Mouse (Mus musculus) embryo, embryonic 11.5 days (tissue): ENCODE measurements around the gene Baiap2l2.

Experiments used
- DNase-seq: peaks from one replicate; pipeline ENCODE4 v3.0.0-alpha.2; 2012; ENCODE audit warnings: low read depth, low spot score

Gene Baiap2l2

DNA sequence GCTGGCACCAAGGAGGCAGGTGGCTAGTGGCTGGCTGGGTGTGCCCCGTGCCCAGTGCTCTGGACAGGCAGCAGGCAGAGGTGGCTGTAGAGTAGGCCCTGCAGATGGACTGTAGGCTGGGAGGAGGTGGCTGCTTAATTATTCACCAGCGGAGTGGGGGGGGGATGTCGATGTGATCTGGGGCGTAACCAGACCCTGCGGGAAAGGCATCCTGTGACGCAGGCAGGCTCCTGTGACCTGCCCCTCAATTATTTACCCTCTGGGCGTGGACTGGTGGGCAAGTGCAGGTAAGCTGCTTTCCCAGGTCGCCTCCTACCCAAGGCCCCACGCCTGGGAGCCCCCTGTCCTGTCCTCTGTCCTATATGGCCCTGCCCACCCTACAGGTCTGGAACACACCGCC lies at the start of gene Baiap2l2:
TSS of gene Baiap2l2 (minus strand) at position 139 of the 400 bp plus-strand sequence.
- DNase-seq = no peak

DNA sequence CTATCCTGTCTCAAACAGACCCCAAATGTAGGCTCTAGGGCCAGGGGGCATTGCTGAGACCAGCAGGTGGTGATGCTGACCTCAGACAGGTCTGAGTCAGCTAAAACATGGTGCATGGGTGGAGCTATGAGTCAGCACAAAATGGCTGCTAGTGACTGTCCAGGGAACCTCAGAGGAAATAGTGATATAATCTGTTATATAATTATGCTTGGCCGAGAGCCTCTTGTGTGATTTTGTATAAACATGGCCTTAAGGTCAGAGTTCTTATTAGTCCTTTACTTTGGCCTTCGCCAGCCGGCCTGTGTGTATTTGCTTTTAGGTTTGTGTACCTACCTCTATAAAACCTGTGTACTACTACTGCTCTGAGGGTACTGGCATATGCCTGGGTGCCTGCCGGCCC lies 48.1 kb upstream of the Baiap2l2 start:
- DNase-seq = no peak

DNA sequence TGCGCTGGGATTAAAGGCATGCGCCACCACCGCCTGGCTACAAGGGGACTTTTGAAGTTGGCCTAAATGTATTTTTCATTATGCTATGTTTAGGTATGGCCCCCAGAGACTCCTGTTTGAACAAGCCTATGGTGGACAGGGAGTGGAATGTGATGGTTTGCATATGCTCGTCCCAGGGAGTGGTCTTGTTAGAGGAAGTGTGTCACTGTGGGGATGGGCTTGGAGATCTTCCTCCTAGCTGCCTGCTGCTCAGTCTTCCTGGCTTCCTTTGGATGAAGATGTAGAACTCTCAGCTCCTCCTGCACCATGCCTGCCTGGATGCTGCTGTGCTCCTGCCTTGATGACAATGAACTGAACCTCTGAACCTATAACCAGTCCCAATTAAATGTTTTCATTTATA lies 45.2 kb upstream of the Baiap2l2 start:
- DNase-seq = no peak

DNA sequence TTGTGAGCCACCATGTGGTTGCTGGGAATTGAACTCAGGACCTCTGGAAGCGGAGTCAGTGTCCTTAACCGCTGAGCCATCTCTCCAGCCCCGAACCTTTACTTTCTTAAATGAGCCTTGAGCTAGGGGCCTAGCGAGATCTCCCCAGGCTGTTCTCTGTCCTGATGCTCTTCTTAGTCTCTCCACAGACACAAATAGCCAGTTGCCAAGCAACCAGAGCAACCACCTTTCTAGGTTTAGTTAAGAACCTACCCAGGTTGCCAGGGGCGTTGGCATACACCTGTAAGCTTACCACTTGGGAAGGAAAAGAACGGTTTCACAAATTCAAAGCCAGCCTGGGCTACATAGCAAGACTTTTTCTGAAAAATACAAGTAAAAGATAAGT lies 44.6 kb upstream of the Baiap2l2 start:
- no peak for DNase-seq

DNA sequence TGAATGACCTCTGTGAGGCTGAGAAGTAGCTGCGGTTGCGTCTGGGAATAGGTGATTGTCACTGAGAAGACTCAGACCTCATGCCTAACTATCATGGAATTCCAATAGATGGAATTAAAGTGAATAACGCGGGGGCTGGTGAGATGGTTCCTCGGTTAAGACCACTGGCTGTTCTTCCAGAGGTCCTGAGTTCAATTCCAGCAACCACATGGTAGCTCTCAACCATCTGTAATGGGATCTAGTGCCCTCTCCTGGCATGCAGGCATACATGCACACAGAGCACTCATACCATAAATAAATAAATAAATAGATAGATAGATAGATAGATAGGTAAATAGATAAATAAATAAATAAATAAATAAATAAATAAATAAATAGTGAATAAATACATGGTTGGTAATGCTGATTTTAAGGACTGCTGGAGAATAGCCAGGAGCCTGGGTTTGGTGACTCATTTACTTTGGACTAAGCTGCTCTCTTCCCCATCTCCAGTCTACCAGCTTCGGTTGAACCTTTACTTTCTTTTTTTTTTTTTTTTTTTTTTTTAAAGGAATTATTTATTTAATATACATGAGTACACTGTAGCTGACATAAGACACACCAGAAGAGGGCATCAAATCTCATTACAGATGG lies 44.1 kb upstream of the Baiap2l2 start:
- no peak for DNase-seq

DNA sequence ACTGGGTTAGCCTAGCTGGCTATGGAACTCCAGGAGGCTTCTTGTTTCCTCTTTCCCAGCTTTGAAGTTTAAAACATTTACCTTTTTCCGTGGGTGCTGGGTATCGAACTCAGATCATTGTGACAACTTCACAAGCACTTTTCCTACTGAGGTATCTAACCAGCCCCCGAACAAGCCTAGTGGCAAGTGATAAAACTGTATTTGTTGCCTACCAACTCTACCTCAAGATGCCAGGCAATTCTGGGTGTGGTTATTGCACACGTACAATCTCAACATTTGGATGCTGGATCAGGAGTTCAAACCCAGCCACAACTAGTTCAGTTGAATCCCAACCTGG lies 43.6 kb upstream of the Baiap2l2 start:
- no peak for DNase-seq

DNA sequence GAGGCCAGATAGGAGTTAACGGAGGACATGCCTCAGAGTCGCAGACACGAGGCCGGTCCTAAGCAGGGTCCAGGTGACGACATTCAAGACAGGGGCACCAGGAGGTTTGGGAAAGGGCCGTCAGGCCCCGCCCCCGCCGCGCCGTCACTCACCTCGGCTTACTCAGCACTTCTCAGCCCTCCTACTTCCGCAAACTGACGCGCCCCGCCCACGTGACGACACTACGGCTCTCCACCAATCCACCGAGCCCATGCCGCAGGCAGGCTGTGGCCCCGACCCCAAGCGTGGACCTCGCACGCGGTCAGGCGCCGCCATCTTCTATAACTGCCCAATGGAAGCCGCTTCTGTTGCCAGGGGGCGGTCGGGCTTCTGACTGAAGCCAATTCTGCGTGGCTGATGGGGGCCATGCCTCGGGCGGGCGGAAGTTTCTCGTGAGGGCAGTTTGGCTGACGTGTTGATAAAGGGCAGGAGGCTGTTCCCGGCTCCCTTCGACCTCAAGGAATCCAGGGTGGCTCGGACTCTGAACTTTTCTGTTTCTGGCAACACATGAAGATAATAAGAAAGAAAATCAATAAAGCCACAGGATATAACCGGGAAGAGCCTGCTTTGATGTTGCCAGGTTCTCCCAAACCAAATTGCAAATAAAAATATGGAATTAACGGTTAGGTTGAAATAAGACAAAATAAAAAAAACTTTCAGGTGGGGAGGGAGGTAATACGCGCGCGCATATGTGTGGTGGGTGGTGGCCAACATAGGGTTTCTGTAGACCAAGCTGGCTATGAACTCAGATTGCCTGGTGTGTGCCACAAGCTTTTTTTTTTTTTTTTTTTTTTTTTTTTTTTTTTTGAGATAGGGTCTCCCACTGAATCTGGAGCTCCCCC lies 43.0 kb upstream of the Baiap2l2 start, which contains the start of gene Pla2g6:
TSS of gene Pla2g6 (minus strand) at position 333 of the 881 bp plus-strand sequence.
- peak; percentile 99 for DNase-seq

DNA sequence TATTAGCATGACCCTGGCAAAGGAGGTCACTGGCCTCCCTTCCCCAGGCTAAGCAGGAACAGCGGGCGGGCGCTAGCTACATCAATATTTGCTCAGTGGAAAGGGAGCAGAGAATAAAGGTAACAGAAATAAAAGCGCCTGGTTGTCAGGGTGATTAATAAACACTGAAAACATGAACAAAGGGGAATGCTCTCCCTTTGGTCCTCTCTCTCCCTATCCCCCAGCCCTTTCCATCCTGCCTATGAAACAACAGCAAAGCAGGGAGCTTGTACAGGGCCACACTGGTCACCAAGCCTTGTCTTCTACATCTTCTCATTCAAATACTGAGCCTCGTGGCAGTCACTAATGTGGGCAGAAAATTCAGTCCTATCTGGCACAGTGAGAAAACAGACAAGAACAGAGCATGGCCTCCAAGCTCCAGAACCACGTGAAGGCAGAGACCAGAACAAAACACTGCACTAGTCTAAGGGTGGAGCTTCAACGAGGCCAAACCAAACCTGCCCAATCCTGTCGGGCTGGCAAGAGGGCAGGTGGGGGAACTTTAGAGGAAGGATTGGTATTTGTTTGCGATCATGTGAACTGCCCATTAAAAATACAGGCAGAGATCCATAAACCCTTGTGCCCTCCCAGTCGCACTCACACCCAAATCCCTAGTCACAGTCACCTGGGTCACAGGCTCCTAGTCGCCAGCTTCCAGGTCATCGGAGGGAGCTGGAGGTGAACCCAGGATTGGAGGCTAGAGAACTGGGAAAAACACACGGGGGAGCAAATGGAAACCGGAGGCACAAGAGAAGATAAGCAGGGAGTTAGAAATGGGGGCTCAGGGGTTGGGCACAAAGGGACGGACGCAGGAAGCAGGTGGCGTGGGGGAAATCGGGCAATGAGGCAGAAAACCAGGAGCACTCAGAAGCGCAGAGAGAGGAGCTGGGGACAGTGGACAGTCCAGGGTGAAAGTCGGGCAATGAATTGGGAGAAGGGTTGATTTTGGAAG lies 41.9 kb upstream of the Baiap2l2 start:
- no peak for DNase-seq

DNA sequence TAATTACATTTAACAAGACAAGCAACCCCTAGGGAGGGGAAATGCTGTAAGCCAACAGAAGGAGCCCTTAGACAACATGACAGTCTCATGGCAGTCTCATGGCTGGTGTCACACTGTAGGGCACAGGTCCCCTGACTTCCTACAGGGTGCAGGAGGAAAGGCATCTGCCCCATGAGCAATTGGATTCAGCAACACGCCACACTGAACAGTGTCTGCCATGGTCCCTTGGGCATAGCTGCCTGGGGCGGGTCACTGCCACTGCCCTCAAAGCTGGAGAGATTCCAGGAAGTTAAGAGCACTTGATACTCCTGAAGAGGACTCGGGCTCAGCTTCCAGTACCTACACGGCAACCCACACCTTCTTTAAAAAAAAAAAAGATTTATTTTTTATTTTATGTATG lies 40.9 kb upstream of the Baiap2l2 start:
- DNase-seq = no peak

DNA sequence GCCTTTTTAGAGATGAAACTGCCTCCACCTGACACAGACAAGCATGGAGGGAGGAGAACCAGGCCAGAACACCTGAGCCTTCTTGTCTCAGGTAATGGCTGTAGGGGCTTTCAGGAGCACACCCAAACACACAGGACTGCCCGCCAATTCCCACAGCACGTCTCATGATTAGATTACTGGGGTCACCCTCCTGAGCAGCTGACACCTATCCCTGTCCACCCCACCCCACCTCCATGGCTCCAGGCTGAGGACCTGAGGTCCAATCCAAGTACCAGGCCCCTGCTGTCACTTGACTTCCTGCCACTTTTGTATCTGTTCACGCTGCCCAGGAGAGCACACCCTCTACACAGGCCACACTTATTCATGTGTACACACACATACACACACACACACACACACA lies 40.4 kb upstream of the Baiap2l2 start:
- no peak for DNase-seq

DNA sequence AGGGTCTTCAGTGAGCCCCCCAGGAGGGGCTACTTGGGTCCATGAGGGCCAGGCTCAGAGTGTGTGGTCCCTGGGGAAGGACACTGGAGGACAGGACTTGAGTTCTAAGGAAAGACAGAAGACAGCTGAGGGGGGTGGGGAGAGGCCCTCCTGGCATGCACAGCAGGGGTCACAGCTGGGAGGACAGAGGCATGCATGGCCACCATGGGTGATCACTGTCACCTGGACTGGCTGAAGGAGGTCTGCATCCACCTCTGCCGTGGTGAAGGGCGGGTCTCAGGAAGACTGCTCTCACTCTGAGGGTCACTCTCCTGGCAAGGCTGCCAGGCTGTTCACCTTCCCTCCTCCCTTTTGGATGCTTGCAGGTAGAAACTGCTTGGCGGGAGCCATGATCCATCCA lies 39.0 kb upstream of the Baiap2l2 start:
- no peak for DNase-seq

DNA sequence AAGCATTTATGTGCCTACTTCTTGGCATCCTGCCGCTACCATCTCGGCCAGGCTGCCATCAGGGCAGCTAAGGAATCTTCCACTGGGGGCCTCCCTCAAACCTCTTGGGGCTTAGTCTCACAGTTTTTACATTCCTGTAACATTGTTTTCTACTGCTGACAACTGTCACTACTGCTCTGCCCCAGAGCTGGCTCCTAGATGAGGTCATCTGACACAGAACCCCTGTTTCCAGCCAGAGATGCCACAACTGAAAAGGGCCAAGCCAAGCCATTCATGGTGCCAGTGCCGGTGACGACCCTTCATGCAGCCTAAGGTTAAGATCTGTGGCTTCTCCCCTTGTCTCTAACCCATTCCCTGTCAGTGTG lies 38.4 kb upstream of the Baiap2l2 start:
- DNase-seq = no peak

DNA sequence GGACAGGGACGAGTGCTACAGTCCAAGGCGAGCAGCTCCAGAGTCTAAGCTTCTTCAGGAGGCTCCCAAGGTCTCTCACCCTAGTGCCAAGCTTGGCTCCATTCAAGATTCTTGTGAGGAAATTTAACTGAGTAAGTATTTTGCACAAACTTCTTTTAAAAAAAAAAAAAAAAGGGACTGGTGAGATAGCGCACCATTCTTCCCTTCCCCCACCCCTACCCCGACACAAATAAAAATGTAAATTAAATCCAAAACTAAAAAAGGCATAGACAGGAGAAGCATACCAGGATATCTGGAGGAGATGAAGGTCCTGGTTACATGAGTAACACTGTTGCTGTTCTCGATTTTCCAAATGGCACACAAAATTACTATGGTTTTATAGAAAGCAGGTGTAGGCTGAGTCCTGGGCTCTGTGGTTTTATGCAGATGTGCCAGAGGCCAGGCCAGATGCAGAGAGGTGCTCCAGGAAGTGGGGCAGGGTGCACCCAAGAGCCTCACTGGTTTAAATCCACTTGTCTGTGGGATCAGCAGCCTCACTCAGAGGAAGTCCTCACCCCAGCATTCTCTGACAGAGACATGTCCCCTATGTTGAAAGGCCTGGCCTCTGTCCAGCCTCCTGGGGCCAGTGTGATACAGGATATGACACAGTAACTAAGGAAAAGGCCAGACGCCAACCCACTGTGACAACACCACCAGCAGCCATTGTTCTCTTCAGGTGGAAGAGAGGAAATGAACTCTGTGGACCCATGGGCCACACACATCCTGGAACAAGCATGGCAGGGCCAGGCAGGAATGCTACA lies 37.9 kb upstream of the Baiap2l2 start:
- DNase-seq = no peak

DNA sequence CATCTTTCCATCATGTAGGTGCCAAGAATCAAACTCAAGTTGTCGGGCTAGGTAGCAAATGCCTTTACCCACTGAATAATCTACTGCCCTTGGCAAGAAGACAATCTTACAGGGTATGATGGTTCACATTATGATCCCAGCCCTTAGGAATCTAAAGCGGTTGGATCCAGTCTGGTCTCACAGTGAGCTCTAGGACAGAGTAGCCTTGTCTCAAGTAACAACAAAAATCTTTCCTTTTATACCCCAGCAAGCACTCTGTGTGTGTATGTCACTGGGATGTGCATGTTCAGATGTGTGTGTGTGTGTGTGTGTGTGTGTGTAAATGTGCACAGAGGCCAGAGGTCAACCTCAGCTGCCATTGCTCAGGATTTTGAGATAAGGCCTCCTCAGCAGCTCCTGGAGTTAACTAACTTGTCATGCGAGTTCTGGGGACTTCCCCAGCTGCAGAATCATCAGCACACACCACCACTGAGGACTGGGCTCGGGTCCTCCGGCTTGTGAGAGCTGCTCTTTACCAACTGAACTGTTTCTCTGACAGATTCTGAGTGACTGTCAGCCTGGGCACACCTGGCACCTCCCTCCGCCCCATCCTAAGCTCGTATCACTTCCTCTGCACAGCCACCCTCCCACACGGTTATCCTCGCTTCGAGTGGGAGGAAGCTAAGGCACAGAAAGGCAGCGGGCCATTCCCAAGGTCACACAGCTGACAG lies 37.1 kb upstream of the Baiap2l2 start:
- no peak for DNase-seq

DNA sequence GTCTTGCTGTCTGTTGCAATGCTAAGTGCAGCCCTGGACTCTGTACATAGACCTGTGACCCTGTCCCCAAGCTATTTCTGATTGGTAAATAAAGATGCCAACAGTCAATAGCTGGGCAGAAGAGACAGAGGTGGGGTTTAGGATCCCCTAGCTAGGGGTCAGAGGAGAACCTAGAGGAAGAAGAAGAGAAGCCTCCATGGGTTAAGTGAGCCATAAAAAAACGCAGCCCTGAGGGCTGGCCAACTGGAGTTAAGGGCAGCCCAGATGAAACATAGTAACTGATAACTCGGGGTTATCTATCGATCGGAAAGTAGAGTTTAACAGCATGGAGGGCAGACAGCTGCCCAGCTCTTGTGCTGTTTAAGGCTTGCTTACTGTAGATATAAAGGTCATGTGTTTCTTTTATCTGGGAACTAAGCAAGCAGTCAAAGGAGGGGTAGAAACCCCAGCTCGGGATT lies 36.4 kb upstream of the Baiap2l2 start:
- no peak for DNase-seq

DNA sequence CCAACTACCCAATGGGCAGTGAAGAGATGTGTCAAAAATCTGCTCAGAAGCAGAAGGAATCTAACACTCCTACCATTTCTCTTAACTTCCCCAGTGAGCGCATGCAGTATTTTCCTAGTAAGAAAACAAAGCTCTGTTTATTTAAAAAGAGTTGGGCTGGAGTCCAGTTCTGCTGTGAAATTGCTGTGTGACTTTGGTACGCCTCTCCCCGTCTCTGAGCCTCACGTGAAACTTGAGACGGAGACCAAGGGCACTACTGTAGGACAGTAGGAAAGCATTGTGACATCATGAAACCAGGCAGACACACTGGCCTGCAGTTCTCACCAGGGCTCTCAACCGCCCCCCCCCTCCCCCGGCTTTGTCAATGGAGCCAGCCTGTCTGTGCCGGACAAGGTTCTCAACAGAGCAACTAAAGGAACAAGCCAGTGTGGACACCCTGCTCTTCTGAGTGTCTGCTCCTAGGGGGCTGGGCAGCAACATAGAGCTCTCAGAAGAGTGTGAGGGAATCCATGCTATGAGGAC lies 28.6 kb upstream of the Baiap2l2 start:
- DNase-seq = no peak

DNA sequence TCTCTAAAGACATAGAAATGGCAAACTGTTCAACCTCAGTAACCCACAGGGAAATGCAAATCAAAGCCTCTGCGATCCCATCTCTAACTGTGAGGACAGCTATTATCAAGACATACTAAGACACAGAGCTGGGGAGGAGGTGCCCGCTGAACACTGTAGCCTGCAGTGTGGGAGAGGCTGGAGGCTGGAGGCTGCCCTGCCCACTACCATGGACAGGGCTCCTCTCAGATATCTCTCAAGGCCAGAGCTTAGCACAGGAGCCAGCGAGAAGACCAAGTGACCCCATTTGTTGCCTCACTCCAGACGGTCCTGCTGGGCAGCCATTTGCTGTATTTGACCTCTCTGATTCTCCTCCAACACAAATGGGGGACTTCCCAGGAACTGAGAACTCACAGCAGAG lies 22.5 kb upstream of the Baiap2l2 start:
- DNase-seq = no peak

DNA sequence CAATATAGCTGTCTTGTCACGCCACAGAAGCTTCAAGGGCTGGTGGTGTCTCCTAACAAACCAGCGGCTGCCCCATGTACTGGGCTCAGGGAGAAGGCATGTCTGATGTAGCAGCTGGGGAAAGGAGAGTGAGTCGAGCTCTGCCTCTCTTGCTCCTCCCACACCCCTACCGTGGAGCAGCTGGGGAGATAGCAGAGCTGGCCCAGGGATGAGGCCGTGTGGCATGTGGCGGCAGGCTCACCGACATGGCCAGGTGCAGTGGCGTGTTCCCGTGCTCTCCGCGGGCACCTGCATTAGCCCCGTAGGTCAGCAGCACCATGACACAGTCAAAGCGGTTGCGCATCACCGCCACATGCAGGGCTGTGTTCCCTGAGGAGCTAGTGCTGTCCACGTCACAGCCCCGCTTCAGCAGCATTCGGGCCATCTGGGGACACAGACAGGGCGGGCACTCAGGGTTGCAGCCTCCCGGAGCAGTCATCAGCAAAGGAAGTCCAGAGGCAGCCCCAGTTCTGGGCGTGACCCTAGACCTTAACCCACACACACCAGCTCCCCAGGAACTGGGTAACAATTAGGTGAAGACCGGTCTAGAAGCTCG lies 20.8 kb upstream of the Baiap2l2 start:
- DNase-seq = no peak

DNA sequence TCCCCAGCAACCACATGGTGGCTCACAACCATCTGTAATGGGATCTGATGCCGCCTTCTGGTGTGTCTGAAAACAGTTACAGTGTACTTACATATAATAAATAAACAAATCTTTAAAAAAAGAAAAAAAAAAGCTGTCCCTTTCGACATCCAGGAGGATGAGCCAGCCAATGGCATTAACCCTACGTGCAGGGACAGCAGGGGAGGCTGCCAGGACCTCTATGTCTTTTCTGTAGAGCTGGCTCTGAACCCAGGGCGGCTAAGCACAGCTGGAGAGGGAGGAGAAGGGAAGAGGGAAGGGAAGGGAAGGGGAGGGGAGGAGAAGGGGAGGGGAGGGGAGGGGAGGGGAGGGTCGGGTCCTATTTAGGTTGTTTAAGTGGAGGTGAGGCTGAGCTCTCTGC lies 19.5 kb upstream of the Baiap2l2 start:
- DNase-seq = no peak

DNA sequence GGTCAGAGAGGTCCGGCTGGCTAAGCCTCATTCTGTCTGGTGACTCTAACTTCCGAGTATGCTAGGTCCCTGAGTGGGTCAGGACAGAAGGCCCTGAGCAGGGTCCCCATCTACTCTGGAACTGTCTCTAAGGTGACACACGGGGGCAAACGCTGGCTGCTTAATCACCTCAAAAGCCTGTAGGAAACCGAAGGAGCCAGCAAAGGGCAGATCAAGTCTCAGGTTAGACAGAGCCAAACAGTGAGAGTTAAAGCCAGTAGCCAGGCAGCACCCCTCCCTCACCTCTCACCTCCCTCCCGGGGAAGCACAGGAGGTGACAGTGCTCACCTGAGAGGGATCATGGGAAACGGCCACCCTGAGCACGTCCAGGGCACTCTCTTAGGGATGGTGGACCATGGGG lies 18.4 kb upstream of the Baiap2l2 start:
- no peak for DNase-seq
